Mouse (Mus musculus) liver, adult 10 weeks (tissue): ENCODE data around the gene Kdm7a. TPM values are rescaled to one million over a fixed set of nuclear protein-coding genes. Genes with fewer than 3 reads are reported as not detected.

ENCODE experiments used
- polyA plus RNA-seq: library from polyadenylated mRNA; stranded (reverse); fragments of 350-450 nt; fragmentation: Illumina TruSeq; extraction: RNeasy Lipid Tissue Mini Kit (QIAGEN cat#74804); gene quantifications from one replicate; pipeline ENCODE4 v1.2.3, GENCODE M21; 2014; ENCODE audit warnings: low read depth, low replicate concordance

The Kdm7a gene
- polyA plus RNA-seq = 12.7 TPM

DNA sequence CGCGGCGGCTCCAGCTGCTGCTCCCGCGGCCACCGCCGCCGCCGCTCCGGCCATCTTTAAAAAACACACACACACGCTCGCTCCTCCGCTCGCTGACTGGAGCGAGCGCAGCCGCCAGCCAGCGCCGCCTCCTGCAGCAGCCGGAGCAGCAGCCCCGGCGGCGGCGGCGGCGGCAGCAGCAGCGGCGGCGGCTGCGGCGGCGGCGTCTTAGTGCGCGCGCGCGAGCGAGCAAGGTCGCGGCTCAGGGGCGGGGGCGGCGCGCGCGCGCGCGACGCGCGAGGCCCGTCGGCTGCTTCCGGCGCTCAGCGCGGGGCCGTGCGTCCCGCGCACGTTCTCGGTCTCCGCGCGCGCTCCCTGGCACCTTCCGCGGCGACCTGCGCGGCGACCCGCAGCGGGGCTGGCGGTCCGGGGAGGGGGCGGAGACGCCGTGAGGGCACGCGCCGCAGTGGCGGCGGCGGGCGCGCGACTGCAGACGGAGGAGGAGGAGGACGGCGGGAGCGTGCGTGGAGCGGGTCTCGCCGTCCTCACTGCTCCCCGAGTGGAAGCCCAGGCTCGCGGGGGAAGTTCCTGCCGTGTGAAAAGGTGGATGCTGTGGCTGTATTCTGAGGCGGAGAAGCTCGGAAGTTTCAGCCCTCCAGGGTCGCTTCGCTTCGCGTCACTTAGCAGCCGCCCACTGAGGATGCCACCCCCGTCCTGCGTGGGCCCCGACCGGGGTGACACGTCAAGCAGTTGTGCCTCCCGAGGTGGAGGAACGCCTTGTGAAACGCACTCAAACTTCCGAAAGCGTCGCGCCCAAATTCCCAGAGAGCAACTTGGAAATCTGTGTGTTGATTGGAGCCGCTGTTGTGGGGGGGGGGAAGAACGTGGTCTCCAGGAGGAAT lies at the start of gene Kdm7a:
TSS of gene Kdm7a (minus strand) at position 209 of the 881 bp plus-strand sequence.

DNA sequence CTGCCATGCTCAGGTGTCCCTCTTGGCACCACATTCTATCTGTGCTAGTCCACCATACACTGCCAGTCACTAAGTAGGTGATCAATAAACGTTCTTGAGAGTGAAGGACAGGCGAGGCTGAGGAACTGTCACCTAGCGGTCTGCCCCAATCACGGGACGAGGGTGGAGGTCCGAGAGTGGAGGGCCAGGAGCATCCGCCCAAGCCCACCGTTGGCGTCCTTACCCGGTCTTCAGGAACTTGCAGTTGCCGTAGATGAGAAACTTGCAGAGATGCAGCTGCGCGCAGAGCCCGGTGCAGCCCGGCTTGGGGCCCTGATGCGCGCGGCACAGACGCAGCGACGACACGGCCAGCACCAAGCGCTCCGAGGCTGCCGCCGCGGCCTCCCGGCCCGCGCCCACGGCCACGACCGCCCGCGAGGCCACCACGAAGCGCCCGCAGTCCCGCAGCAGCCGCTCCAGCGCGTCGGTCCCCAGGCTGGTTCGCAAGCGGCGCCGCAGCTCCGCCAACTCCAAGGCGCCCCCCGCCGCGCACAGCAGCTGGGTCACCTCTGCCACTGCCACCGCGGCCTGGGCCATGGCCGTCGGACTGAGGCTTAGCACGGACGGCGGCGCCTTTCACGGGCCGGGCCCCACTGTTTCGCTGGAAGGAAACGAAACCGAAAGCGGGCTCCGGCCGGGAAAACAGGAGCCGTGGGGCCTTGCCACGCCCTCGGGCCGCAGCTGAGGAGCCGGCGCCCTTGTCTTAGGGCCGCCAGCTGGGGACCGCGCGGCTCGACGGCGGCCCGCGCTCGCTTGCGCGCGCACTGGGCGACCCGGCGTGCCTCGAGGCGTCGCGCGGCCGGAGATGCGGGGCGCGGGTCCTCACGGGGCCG lies 88.8 kb downstream of the Kdm7a start, which contains the start of gene Parp12:
TSS of gene Parp12 (minus strand) at position 766 of the 872 bp plus-strand sequence.

Other genes with a start within 250 kb of the Kdm7a start
- gene Parp12, start 88.4 kb downstream of the Kdm7a start, polyA plus RNA-seq = 37.5 TPM
- 15.3 TPM for gene Slc37a3, start 170.9 kb upstream of the Kdm7a start, polyA plus RNA-seq
- gene Rab19, start 174.4 kb upstream of the Kdm7a start, polyA plus RNA-seq = not detected
- gene Mkrn1, start 213.7 kb upstream of the Kdm7a start, polyA plus RNA-seq = 20.1 TPM